Mouse (Mus musculus): ENCODE data around the gene Nxn.

GRCm38 (mm10) chr11:76352861-76353558, 45.9 kb downstream of the Nxn start:
- no peak for TF ChIP-seq CTCF (IDR thresholded peaks at IDR 0.05; ENCODE audit: low read depth, low read length)
- TF ChIP-seq GATA1 (IDR thresholded peaks at IDR 0.05; ENCODE audit: borderline replicate concordance, low read length), result no peak
- TF ChIP-seq POLR2AphosphoS5 (IDR thresholded peaks at IDR 0.05; ENCODE audit: insufficient replicate concordance, low read depth, low read length), result no peak
- no peak for TF ChIP-seq TAL1 (conservative IDR thresholded peaks at IDR 0.05; ENCODE audit: low read depth, low read length)
